Mouse (Mus musculus) induced T-regulatory cell, adult 2 months (primary cell): ENCODE results near the gene Cdkal1.
A peak's percentile ranks its signal among the peaks of the same experiment; 100 is the strongest.

ENCODE experiments used
- DNase-seq: peaks from one replicate; pipeline ENCODE4 v3.0.0-alpha.2; 2012; ENCODE audit warnings: low read depth

Gene Cdkal1

GRCm38 (mm10) chr13:29497286-29497685 lies 358.2 kb downstream of the Cdkal1 start:
- no peak for DNase-seq

- no peak for DNase-seq
These were observed 365.1 kb downstream of the Cdkal1 start for GRCm38 (mm10) chr13:29490341-29490740.

DNA sequence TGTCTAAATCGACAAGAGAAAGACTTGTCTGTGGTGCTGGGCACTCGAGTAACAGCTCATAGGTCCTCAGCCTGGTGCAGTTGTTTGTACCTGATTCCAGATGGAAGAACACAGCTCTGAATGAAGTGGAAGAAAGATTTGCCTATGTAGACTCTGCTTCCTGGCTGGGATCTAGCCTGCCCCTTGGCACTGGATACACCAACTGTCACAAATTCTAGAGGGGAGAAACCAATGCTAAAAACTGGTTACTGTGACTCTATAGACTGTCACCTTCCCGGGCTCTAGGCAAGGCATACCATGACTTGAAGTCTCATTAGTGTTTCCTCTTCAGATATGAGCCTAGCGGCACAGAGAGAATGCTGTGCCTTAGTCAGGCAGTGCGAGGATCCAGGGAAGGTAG lies 366.0 kb downstream of the Cdkal1 start:
- DNase-seq, result no peak

- DNase-seq, result no peak
These were observed 368.8 kb downstream of the Cdkal1 start for GRCm38 (mm10) chr13:29486709-29487108.

- peak; percentile 5 for DNase-seq
These were observed 371.5 kb downstream of the Cdkal1 start for GRCm38 (mm10) chr13:29483950-29484349.

DNA sequence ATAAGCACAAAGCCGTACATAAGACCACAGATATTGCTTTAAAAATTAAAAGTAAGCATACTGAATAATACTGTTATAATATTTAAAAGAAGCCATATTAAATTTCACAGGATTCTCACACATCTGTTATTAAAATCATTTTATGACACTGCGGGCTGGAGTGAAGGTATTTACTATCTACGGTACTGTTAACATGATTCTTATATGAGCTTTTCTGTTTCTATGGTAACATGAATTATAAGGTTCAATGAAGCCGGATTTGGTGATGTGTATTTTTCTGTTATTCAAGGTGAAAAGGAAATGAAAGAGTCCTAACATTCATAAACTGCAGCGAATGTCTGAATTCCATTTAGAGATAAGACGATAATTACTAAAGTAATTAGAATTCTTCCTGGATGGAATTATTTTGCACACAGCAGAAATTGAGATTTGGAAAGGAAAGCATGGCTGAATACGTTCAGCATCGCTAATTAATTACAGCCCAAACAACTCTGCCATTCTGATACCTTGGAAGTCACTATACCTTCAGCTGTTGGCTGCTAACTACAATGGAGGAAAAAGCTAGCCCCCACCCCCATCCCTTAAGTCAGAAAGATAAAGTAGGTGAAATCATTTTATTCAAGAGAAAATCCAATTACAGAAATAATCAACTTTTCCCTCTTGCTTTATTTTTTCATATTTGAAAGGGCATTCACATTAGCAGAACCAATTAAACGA lies 373.2 kb downstream of the Cdkal1 start:
- DNase-seq, result no peak

DNA sequence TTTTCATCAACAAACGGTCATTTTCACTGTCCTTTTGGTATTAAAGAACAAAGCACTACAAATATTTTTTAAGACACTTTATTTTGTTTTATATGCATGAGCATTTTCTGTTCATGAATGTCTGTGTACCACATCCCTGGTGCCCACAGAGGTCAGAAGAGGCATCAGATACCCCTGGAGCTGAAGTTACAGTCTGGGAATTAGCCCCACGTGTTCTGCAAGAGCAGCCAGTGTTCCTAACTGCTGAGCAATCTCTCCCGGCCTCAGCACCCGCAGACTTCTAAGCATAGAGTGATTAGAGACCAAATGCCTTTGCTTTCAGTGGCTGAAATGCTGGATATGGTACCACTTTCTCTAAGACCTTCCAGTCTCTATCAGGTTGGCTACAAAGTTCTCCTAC lies 379.1 kb downstream of the Cdkal1 start:
- DNase-seq, result no peak

- DNase-seq, result no peak
These were observed 381.2 kb downstream of the Cdkal1 start for GRCm38 (mm10) chr13:29474301-29474700.

- no peak for DNase-seq
These were observed 381.7 kb downstream of the Cdkal1 start for GRCm38 (mm10) chr13:29473779-29474178.

DNA sequence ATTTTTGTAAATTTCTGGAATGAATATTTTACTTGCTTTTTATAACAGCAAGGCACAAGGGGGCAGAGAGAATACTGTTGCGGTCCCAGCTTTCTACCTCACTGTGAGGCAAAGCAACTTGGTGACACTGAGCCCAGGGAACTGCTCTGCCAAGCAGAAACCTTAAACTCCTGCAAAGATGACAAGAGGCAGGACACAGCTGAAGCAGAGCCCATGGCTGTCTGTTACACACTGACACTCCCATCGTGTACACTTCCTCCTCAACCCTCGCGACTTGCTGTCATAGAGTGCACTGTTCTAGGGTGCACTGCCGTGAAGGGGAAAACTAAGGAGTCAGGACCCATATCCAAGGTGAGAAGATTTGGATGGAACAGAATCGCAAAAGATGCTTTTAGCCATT lies 393.2 kb downstream of the Cdkal1 start:
- DNase-seq, result no peak

GRCm38 (mm10) chr13:29460741-29461140 lies 394.7 kb downstream of the Cdkal1 start:
- no peak for DNase-seq

DNA sequence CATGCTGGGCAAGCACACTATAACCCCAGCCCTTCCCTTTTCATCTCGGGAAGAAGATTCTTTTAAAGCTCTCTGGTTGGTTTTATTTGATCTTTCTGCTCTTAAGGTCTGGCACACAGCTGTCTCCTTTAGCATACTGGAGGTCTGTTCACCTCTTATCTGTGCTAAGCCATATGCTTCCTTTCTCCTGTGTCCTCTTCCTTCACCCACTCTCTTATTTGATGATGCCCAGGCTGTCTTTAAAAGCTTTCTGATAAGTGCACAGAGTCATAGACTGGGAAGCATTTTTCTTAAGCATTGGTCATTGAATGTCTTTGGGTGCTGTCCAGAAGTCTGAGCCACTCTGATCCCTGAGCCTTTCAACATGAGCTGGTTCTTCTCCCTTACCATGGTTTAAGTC lies 397.1 kb downstream of the Cdkal1 start:
- DNase-seq, result no peak

GRCm38 (mm10) chr13:29437067-29437466 lies 418.4 kb downstream of the Cdkal1 start:
- no peak for DNase-seq

- DNase-seq, result no peak
These were observed 420.7 kb downstream of the Cdkal1 start for GRCm38 (mm10) chr13:29434726-29435125.

DNA sequence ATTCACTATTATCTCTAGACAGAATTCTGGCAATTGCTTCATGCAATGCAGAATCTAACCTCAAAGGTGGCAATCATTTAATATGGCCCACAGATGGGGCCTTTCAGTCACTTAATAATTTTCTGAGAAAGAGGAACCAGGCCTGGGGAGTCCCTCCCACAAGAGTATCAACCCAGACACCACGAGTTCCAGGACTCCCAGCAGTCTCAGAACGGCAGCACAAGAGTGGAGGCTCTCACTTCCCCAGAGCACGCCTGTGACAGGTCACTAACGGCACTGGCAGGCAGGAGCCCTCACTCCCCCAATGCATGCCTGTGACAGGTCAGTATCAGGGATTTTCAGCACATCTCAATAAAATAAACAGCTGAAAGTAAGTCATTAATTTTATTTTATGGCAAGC lies 424.6 kb downstream of the Cdkal1 start:
- DNase-seq, result no peak

DNA sequence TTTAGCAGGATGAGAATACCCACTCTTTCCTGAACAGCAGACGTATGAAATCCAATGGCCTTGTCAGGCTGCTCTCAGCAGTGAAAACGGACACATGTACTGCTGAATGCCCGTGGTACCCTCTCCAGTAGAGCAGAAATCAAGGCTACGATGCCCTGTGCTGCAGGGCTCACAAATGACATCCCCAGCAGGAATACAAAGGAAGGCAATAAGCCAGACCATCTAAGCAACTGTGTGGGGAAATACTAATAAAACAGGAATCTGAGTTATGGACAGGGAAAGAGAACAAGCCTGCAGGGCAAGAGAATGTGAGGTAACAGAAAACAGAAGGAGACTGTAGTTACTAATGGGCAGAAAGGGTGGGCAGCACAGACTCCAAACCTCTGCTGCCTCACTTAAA lies 425.6 kb downstream of the Cdkal1 start:
- DNase-seq, result no peak

DNA sequence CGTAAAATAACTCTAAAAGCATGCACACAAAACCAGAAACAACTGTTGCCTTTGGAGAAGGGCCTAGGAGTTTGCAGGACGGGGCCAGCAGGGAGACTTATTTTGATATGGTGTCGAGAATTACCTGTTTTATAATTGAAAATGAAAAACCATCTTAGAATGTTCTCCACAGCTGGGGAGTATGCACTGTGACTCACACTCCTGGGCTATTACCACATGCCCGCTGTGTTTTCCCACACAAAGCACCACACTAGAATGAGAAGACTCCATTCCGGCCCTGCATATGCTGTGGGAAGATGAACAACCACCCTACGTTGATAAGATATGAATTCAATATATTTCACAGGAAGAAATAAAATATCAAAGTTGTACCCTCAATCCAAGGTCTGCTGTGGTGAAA lies 426.3 kb downstream of the Cdkal1 start:
- no peak for DNase-seq

GRCm38 (mm10) chr13:29416450-29417136 lies 438.9 kb downstream of the Cdkal1 start:
- DNase-seq, result no peak

DNA sequence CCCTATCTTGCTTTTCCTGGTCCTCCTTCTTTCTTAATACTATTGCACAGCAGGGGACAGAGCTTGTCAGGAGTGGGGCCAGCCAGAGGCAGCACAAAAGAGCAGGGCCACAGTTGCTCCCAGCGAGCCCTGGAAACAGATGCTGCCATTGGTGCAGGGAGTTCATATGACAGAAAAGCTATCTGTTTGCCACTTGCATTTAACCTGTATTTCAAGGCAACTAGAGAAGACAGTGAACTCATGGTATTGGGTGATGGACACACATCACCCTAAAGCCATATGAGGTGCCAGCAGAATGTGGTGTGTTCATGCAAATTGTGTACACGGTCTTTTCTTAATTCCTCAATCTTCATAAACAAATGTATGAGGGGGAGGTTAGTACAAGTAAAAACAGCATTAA lies 439.5 kb downstream of the Cdkal1 start:
- no peak for DNase-seq

- no peak for DNase-seq
These were observed 440.6 kb downstream of the Cdkal1 start for GRCm38 (mm10) chr13:29414878-29415277.

DNA sequence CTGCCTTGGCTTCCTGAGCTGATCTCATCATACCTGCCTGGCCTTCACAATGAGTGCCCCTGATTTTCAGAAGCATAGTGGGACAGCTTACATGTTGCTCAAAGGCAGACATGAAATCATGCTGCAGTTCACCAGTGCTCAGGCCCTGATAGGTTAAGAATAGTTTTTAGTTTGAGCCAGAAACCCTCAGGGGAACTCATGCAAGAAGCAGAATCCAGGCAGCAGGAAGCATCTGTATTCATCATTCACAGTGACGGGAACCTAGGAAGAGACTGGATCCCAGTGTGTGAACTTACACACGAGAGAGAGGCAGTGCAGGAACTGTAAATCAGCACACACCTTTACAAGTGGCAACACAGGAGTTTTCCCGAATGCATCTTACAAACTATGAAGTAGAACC lies 441.0 kb downstream of the Cdkal1 start:
- no peak for DNase-seq

DNA sequence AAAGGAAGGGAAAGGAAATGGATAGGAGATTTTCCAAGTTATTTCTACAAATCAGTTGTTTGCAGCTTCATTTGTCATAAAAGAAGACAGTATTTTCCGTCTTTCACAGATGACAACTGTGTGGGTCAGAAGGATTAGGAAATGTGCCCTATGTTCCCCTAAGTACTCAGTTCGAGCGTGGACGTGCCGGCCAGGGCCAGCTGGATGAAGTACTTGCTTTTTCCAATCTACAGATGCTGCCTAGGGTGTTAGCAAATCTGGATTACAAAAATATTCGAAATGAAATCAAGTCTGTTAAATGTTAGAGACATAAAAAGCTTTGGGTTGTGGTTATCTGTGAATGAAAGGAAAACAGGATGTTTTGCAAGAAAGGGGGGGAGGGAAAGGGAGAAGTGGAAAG lies 444.3 kb downstream of the Cdkal1 start:
- DNase-seq, result no peak

- no peak for DNase-seq
These were observed 447.9 kb downstream of the Cdkal1 start for GRCm38 (mm10) chr13:29407619-29408018.

GRCm38 (mm10) chr13:29405316-29405715 lies 450.2 kb downstream of the Cdkal1 start:
- no peak for DNase-seq
